Mouse (Mus musculus) lung, postnatal 0 days (tissue): ENCODE results near the gene Gm11020.
"Not testable (repeated sequence)": the region's sequence is repeated elsewhere in the genome, so short reads cannot be mapped to it uniquely, and the experiment has no call there.

Source experiments
- CTCF ChIP-seq: IDR thresholded peaks from 2 replicates; pipeline ENCODE4 v1.5.1; 2016; ENCODE audit warnings: antibody characterized with exemption, mild to moderate bottlenecking
- EP300 ChIP-seq: IDR thresholded peaks from 2 replicates; pipeline ENCODE4 v1.6.1; 2016; ENCODE audit warnings: antibody characterized with exemption, mild to moderate bottlenecking, control low read depth

DNA sequence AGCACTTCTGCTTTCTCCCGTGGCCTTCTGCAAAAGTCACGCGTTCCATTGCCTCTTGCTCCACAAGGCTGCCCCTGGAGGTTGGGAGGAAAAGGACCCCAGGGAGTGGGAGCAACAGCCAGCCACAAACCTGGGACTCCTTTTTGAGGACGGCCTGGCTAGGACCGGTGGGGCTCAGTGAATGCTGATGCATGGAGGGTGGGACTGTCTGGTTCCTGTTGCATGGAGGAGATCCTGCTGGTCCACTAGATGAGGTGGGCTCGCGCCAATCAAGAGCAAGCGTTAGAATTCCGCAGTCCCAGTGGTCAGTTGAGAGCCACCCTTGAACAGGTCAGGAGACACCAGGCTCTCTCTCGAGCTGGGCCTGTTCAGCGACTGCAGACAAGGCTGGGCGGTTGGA is 563 bp downstream of the Gm11020 start, which contains the start of gene Cmtm2b:
- TF ChIP-seq CTCF, EP300: not testable (repeated sequence)
